Mouse (Mus musculus) gastrocnemius, postnatal 4 days (tissue): ENCODE results near the gene Adgrg1. TPM values are rescaled to one million over a fixed set of nuclear protein-coding genes. Genes with fewer than 3 reads are reported as not detected.

Source experiments
- DNase-seq, 2 experiments: peaks; one replicate each; pipeline ENCODE4 v3.0.0; 2021 to 2022; ENCODE audit warnings: low spot score in 2 of 2, mixed read lengths in 2 of 2
- long read RNA-seq, 2 experiments: library from polyadenylated mRNA; stranded (forward); transcript quantifications; one replicate each; pipeline ENCODE4 v2.0.0; 2021
- total RNA-seq, 2 experiments: library from RNA; stranded (reverse); gene quantifications; 2 replicates each; pipeline ENCODE4 v1.2.3; 2021

The Adgrg1 gene
- 10 to 100 TPM in 1 of 2 experiments, 1 to 10 TPM in 1; 9.6 to 10.0 TPM for total RNA-seq
- long read RNA-seq, experiment 1, transcript Adgrg1-201 (14 exons, 3,574 nt), result major isoform, 10 of 16 reads
- long read RNA-seq, experiment 1, partial matches to known transcripts, result 3 of 16 reads
- long read RNA-seq, experiment 1, other reads (novel, unspliced or antisense), result 2 of 16 reads
- long read RNA-seq, experiment 2, transcript Adgrg1-201 (14 exons, 3,574 nt), result major isoform, 9 of 19 reads
- long read RNA-seq, experiment 2, partial matches to known transcripts, result 1 of 19 reads
- long read RNA-seq, experiment 2, other reads (novel, unspliced or antisense), result 8 of 19 reads

DNA sequence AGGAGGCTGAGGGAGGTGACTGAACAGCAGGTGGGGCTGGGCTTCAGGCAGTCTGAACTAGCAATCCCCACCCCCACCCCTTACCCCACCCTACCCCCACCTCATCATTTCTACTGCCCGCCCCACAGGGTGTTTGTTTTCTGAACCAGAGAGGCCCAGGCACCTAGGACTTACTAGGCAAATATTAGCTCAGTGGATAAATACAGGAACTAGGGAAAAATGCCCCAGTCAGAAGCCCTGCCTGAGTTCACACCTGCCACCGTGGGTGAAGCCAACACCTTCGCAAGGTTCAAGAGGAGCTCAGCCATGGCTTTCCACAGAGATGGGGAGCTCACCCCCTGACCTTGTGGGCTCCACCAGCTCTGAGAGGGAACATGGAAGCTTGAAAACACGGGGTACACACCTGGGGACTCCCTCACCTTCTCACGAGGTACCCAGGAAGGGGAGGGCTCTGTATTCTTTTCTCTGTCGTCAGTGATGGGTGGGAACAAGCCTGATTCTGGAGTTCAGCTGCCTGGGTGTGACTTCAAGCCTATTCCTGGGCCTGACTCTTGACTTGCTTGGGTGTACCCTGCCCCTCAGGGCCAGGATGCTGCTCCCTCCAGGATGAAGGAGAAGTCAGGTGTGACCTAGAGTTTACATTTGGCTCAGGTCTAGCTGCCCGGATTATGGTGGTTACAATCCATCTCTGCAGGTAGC, at the start of gene Adgrg1:
Gene Adgrg1, plus strand, starts transcription at position 285 of the 699 bp plus-strand sequence.
- no peak for DNase-seq

DNA sequence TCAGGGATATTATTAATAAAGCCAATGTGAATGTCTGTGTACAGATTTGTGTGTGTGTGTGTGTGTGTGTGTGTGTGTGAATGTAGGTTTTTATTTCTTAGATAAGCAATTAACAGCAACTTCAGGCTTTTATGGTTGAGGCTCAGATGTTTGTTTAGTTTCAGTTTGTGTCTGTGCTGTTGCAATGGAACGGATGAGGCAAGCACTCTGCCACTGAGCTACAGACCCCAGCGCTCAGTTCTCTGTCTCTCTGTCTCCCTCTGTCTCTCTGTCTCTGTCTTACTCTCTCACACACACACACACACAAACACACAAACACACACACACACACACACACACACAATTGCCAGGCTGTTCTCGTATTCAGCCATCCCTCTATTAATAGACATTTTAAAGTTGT, 46.3 kb upstream of the Adgrg1 start:
- no peak for DNase-seq

DNA sequence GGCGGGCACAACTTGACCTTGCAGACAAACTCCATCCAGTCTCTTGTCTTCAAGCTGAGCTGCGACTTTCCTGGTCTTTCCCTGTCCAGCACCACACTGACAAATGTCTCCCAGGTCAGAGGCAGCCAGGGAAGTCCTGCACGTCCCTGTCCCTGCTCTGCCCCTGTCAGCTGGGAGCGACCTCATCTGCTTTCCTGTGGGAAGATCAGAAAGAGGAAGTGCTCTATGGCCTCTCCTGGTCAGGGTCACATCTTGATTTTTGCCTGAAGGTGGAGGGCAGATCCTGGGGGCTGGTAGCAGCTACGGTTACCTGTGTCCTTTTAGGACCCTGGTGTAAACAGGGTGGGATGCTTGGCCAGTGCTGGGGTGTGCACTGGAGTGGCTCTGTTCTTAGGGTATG, 40.6 kb upstream of the Adgrg1 start:
- no peak for DNase-seq

DNA sequence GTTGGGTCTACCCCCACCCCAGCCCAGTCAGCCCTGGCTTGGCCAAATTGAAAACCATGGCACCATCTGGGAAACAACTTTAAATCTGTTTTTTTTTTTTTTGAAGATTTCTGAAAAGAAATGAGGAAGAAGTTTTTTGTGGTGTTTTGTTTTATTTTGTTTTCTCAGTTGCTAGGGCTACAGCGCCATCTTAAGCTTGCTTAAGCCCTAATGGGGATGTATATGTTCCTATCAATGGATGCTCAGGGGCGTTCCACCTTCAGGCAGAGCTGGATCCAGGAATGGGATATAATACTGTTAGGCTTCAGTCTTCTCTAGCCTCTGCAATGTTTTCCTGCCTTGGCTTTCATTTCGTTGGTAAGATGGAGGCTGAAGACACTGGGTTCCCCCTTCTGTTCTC, 39.4 kb upstream of the Adgrg1 start:
- no peak for DNase-seq

DNA sequence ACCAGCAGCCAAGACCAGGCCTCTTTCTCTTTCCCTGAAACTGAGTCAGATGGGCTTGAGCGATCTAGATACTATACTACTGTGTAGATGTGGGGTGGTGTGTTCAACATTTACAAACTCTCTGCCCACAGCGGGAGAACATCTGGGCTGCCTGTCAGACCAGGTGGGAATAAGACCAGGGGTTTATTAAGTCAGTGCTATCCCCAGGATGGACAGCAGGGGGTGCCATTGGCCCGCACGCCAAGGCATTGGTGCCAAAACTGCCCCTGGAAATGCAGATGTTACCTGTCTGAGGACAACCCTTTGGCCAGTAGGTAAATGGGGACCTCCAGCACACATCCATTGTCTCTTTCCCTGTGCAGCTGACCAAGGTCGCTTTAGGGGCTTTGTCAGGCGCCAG, 32.0 kb upstream of the Adgrg1 start:
- DNase-seq, result peak in 1 of 2 experiments; percentile 36

DNA sequence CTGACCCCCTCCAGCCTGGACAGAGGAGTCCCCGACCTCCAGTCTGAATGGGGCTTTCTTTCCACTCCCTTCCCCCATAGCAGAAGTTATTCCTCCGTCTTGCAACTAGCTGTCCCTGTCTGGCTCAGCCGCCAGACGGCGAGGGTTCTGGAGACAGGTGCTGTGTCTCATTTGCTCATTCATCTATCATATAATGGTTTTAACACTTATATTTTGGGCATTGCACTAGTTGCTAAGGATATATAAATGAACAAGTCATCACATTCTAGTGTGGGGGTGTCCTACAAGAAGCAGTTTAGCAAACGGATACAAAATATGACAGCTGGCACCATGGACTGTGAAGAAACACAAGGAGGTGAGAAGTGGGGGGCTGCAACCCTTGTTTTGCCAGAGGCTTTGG, 29.4 kb upstream of the Adgrg1 start:
- no peak for DNase-seq

DNA sequence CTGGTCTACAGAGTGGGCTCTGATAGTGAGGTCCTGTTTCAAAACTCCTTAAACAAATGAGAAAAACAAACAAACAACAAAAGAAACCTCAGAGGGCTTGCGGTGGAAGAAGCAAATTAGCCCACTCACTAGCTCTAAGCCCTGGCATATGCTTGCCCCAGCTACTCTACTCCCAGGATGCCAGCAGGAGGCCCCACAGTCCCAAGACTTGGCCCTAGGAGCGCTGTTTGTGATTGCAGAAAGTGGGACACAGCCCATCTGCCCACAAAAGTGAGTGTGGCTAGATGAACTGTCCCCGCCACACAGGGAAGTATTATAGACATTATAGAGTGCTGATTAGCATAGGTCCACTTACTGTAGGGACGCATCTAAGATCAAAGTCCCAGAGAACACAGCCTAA, 26.1 kb upstream of the Adgrg1 start:
- DNase-seq, result no peak

DNA sequence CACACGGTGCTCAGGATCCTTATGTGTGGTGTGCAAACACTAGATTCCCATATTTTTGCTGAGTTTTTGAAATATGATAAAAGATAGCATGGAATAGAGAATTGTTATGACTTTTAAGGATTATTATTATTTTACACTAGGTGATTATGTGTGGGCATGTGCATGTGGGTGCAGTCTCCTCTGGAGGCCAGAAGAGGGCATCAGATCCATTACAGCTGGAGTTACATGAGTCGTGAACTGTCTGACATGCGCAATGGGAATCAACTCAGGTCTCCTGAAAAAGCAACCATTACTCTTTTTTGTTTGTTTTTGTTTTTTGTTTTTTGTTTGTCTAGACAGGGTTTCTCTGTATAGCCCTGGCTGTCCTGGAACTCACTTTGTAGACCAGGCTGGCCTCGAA, 25.5 kb upstream of the Adgrg1 start:
- DNase-seq, result no peak

DNA sequence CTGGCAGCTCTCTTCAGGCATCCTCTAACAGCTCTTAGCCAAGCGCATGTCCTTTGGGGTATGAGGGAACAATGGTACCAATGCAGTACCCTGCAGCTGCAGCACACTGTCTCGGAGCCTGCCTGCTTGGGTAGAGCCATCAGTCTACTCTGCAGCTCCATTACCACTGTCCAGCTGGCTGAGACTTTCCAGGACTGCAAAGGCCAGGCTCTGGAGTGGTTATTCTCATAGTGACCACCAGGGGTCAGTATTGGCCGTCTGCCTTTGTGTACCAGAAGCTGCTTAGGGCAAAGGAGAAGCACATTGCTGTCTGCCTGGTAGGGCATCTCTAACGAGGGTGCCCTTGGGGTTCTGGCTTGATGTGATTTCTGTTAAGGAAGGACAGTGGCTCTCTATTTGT, 24.5 kb upstream of the Adgrg1 start:
- DNase-seq, result peak; percentile 36 to 66

DNA sequence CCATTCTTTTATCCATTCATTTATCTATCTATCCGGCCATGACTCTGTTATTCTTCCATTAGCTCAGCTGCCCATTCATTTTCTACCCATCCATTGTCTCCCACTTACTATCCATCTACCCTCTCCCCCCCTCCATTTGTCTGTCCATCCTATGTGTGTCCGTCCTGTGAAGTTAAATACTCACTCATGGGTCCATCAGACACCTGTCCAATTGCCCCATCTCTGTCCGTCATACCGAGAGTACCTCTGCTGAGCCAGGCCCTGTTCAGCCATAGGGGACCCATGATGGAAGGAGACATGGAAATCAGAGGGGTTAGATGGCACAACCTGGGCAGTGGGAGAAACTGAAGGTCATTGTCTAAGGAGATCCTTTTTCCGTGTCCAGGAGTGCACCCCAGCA, 24.1 kb upstream of the Adgrg1 start:
- DNase-seq, result no peak

DNA sequence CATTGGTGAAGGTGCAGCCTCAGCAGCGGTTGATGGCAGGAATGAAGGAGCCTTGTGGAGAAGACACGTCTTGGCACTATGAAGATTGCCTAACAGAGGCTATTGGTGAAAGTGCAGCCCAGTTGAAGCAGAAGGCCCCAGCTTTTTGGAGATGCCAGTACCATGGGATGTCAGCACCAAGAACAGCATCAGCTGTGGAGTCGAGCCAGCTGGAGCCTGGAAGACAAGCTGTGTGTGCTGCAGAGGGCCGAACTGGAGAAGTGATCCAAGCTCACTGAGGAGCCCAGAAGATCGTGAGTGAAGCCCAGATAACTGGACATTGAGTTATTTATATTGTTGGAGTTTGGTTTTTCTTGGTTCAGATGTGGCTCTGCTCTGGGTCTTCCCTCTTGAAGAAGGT, 22.5 kb upstream of the Adgrg1 start:
- no peak for DNase-seq

DNA sequence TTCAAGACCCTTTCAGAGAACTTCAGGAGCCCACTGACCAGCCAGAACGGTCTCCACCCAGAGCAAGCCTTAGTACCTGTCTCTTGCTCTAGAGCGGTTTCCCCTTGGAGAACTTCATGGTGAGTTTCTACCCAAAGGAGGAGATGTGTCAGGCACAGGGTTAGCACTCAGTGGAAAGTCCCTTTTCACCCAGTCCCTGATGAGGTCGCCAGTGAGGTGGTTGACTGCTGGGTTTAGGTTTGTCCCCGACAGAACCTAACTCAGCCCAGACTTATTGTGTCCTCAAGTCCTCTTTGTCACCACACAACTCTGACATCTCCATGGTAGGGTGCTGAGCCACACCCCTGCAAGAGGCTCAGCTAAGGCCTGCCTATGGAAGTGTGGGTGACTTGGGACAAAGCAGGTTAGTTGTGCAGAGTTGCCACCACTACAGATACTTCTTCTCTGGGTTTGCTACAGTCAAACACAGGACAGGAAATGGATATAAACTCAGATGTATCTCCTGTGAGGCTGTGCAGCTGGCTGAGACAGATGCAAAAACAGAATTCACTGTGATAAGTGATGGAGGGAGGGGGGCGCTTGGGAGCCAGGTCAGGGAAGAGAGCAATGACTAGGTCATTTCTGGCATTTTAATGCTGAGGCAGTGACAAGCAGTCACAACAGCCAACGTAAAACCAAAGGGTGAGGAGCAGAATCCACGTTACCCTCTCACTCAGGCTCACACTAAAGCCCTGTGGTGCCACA, 20.8 kb upstream of the Adgrg1 start:
- DNase-seq, result no peak

DNA sequence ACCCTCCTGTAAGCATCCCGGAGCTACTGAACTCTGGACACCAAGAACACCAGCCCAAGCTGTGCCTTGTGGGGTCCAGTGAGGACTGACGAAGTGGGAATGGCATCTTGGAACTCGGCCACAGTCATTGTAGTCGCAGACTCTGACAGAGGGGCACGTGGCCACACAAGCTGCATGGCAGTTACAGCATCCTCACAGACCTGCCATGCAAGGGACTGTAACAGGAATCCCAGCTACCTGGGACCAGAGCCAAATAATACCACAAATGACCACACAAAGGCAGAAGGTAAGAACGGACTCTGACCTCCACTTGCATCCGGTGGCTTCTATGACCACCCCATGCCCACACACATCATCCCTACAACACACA, 20.2 kb upstream of the Adgrg1 start:
- DNase-seq, result no peak

DNA sequence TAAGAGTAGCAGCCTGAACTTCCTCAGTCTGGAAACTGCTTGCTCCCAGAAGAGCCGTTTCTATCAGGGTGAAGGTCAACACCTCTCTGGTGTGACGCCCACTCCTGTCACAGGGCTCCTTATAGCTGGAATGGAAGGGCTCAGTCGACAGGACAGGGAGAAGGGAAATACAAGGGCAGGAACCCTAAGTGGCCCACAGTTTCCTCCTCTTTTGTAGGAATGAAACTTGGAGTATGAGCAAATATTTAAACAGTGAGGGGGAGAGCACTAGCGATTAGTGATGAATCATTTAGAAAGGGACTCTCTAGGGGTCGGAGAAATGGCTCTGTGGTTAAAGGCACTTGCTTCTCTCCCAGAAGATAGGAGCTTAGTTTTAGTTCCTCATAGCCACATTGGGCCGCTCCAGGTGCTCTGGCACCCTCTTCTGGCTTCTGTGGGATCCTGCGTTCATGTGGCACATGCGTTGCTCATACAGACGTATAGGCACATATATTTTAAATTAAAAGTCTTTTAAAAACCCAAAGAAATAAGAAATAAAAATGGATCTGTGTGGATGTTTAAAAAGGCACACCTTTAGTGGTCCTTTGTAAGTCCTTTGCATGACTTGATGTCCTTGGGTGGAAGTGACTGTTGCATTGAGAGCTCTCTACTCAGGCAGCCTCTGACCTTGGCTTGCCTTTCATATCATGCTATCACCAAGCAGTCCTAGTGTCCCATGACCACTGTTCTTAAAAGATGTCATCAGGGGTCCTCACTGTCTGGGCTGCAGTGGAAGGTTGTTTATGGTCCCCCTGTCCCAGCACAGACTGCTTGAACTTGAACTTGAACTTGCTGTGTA, 19.4 kb upstream of the Adgrg1 start:
- DNase-seq, result peak in 1 of 2 experiments; percentile 40

DNA sequence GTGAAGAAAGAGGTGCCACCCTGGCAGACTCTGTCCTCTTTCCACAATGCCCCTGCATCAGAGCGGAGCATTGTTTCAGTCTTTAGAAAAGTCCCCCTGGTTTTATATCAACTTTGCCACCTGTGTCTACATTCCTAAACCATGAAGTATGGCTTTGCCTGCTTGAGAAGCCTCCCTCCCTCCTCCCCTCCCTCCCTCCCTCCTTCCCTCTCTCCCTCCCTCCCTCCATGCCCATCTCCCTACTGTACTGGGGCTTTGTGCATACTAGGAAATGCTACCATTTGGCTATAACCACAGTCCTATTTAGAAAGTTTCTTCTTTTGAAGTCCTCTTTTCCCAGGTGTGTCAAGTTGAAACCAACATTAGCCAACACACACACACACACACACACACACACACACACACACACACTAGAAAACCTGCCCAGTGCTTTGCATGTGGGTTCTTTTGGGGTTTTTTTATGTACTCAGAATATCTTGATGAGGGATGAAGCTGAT, 18.4 kb upstream of the Adgrg1 start:
- no peak for DNase-seq

DNA sequence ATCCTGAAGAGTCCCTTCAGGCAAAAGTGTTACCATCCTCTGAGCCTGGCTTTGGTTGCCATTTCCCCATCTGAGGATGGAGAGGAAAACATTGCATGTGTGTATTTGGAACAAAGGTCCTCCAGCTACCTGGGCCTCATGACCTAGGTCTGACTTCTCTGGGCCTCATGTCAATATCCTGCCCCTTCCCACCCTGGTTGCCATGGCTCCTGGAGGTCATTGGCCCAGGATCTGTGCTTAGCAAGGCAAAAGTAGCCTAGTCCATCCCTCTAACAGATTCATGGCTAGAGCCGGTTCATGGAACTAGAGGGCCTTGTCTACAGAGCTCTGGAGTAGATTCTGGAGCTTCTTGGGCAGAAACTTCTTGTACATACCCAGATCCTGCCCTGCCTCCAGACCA, 12.3 kb upstream of the Adgrg1 start:
- no peak for DNase-seq

DNA sequence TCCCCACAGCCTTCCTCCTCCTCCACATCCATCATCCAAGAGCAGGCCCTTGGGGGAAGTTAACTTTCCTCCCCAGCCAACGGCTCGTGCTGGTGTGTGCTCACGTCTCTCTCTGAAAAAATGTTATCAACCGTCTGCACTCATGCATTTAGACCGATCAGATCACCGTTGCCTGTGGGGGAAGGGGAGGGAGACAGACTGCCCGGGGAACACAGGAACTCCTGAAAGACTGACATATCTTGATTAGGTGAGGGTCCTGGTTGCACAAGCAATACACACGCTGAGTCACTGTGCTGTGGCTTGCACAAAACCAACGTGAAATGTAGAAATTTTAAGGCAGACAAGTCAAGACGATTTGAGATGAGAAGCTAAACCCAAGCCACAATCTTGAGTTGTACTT, 9.7 kb upstream of the Adgrg1 start:
- DNase-seq, result no peak

DNA sequence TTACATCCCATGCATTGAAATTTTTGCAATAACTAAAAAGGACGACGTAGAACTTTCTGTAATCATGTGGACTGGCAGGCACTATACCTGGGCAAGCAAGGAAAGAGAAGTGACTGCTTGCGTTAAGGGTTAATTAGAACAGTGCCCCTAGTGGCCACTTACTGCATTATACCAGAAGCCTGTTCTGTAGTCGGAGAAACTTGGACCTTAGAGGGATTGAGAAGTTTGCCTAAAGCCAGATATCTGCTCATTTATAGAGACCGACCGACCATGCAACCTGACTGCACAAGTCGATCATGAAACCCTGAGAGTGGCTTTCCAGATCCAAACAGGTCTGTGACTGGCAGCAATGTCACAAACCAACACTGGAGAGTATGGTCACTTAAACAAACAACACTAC, 8.0 kb upstream of the Adgrg1 start:
- no peak for DNase-seq

DNA sequence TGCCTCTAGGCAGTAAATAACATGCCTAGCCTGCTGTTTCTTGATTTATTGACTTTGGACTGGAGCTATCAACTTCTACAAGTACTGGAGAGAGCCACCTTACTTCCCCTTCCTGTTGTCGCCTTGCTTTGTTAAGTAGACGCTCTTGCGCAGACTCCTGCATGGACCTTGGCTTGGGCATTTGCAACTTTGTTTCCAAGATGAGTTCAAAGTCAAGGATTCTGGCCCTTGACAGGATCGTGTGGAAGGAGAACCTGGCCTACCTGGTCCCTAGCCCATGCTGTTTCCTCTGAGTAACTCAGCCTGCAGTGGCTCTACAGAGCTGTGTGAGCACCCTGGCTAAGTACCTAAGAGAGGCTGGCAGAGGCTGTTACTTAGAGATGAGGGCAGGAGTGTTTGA, 7.5 kb upstream of the Adgrg1 start:
- DNase-seq, result no peak

DNA sequence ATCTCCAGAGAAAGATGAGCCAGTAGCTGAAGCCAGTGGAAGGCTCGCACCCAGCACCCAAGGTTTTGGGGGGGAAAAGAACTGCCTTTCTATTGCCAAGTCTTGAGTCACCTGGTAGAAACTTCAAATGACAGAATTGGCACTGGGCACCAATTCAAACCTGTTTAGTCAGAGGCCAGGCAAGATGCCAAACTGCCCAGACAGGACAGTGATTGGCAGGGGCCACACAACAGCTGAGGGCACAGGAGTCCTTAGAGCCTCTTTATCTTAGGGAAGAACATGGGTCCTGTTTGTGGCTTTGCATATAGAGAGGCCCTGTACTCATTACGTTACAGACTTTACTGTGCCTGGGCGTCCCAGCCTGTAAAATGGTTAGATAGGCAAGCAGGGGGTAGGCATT, 7.0 kb upstream of the Adgrg1 start:
- no peak for DNase-seq

DNA sequence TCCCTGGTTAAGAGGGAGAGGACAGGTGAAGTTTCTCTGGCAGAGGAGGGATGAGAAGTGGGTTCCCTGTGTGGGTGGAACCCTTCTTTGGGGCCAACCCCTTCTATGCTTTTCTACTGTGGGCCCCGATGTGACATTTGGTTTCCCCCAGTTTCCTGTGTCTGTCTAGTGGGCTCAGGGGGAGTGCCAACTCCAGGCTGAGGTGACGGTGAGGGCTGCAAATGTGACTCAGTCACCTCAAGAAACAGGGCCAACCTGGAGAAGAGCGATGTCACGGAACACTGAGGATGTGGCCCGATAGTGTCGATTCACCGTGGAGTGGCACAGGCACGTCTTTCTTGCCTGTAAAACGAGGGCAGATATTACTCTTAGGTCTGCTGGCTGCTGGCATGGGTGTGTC, 1.3 kb upstream of the Adgrg1 start:
- DNase-seq, result no peak
